Mouse (Mus musculus): ENCODE measurements at regions not wholly inside any gene's neighbourhood (a gene's known extent, or its start where the extent isn't known, plus 50 kb on each side); places are given as distances from the start of the nearest gene placed in this dataset.
"Not testable (repeated sequence)": the region's sequence is repeated elsewhere in the genome, so short reads cannot be mapped to it uniquely, and the experiment has no call there.

DNA sequence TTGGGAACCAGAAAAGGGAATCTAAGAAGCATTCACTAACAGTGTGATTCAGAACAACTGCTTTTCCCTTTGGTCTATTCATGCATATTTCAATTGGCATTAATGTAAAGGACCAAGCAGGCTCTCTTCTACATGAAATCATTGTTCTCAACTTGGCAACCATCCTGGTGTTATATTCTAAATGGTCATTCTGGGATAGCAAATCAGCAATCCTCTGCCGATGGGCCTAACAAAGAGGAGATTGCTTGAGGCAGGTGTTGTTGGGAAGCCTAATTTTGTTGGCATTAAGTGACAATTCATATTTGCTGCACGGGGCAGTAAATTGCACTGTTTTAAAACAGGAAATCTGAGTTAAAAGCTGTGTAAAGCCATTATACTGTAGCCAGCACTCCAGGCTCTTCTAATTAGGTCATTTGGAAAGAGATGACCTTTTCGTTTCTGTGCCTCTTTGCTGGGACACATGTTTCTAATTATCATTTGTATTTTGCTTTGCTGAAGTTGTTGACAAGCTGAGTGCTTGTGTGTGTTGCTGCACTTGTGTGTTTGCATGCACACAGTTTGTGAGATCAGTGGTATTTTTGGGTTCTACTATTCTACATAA is 275.4 kb downstream of the Cetn3 start:
- DNase-seq (ENCODE audit: low read depth, low spot score): peak; percentile 53

DNA sequence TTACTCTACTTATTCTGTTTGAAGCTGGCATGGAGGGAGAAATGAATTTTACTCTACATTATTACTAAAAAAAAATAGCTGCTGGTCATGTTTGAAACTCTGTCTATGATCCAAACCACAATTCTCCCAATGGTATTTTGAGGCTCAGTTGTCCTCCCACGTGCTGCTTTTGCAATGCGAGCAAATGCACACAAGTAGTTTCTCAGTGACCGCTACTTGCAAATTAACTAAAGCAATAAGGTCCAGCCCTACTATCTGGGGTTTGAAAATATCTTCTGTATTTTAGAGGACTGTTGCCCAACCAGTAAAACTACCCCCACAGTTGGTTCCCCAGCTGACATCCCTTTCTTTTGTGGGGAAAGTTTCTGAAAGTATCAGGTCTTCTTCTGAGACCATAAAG is 276.0 kb downstream of the Cetn3 start:
- peak; percentile 3 for DNase-seq (ENCODE audit: low read depth, low spot score)

DNA sequence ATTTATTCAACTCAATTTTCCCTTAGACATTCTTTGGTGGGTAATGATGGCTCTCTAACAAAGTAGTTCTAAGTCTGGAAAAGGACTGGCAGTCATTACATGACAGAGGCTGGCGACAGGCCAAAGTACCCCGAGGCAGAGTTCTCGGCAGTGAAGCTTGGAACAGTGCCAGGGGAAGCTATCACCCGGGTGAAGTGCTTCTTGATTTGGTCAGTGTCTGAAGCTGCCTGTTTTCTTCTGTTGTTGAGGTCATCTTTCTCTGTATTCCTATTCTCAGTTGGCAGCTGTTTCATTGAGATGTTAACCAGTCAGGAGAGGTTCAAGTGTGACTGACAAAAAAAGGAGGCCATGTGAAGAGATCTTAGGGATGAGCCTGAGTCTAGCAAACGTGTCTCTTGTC is 276.6 kb downstream of the Cetn3 start:
- peak; percentile 40 for DNase-seq (ENCODE audit: low read depth, low spot score)

DNA sequence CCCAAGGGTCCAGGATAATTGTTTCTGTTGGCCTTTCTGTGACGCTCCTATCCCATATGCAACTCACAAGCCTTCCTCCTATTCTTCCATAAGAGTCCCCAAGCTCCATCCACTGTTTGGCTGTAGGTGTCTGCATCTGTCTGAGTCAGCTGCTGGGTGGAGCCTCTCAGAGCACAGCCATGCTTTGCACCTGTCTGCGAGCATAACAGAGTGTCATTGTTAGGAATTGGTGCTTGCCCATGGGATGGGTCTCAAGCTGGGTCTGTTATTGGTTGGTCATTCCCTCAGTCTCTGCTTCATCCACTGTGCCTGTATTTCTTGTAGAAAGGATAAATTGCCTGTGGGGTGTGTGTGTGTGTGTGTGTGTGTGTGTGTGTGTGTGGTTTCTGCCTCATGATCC is 281.0 kb downstream of the Cetn3 start:
- DNase-seq (ENCODE audit: low read depth, low spot score): not testable (repeated sequence)

DNA sequence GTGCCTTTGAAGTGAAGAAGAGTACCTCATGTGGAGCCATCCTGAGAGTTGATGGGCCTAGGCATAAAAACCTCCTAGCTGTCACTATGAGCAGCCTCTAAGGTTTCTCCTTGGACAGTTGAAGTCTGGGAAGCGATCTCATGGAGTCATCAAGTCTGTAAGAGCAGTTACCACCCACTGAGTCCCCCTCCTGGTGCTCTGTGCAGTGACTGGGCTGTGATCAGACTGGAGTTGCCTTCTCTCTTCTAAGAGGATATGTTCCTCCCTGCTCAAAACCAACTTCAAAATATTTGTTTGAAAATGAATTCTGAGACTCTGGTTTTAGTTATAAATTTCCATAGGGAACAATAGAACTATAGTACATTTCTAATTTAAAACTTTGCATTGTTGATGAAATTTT is 283.3 kb downstream of the Cetn3 start:
- DNase-seq (ENCODE audit: low read depth, low spot score): no peak

DNA sequence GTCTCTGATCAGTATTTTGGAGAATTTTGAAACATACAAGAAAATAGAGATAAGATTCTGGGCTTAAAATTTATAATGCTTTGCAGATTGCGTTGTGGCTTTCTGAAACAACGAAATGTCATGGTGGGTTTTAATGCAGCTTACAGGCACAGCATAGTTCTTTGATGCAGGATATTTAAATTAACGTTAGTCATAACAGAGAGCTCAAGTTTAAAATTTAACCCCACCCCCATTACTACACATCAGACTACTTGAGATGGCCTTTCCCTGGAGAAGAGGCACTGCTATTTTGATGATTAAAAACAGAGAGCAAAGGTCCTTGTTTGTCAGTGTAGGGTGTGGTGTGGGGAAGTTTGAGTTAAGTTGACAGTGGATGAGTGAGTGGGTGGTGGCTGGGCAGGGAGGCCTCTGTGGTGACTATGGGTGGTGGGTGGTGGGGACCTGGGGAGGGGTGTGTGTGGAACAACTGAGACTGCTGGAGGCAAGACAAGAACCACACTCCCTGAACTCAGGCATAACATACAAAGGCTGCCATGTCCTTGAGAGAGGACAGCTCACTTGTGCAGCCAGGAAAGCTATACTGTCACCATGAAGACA is 283.9 kb downstream of the Cetn3 start:
- no peak for DNase-seq (ENCODE audit: low read depth, low spot score)

DNA sequence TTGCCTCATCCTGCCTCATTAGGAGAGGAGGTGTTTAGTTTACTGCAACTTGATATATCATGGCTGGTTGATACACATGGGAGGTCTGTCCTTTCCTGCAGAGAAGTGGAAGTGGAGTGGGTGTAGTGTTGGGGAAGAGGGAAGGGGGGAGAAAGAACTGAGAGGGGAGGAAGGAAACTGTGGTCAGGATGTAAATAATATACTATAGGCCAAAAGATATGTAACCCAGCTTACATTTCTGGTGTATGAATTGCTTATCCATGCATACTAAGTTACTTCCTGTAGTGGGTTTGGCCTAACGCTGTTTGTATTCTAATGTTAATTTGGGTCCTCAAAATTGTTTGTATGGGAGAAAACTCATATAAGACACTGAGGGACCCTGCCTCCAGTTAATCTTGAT is 289.6 kb downstream of the Cetn3 start:
- DNase-seq (ENCODE audit: low read depth, low spot score): no peak

DNA sequence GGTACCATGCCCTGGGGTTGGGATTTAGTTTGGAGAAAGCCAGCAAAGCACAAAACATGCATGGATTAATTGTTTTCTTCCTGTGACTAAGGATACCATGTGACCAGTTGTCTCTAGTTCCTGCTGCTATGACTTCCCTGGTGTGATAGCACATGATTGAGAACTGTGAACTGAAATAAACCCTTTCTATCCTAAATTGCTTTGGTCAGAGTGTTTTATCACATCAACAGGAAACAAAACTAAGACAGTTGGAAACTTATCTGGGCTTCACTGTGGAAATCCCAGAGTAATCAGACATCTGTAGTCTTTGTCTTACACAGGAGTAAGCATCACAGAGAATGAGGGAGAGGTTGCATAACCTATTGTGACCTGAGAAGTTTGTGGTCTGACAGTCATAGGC is 290.5 kb downstream of the Cetn3 start:
- DNase-seq (ENCODE audit: low read depth, low spot score): no peak

DNA sequence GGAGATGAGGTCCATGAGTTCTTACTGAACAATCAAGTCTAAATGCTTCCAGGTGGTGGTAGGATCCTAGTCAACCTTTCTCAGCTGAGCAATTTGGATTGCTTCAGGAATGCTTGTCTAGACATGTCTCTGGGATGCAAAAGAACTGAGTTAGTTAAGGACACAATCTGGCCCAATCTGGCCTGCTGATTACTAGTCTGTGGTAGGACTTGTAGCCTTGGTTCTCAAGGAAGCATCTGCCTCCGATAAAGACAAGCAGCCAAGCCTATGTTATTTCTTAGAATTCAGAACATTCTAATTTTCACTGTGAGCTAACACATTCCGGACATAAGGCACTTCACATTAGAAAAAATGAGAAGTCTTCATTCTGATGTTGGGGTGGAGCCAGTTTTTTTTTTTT is 298.5 kb downstream of the Cetn3 start:
- DNase-seq (ENCODE audit: low read depth, low spot score): no peak

DNA sequence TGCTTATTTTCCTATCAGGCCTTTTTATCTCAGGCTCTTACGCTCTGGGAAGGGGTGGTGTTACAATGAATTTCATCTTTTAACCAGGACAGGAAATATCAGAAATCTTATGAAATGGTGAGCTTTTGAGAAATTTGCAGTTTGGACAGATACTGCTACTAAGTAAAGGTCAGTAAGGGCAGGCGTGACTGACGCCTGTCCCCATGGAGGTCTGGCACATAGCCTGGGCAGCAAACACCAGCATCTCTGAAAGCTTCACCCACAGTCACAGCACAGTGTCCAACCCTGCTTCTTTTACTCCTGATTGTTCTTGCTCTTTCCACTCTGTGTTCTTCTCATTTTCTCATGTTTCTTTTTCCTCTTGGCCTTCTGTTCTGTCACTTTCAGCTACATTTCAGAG is 304.8 kb downstream of the Cetn3 start:
- DNase-seq (ENCODE audit: low read depth, low spot score): no peak

DNA sequence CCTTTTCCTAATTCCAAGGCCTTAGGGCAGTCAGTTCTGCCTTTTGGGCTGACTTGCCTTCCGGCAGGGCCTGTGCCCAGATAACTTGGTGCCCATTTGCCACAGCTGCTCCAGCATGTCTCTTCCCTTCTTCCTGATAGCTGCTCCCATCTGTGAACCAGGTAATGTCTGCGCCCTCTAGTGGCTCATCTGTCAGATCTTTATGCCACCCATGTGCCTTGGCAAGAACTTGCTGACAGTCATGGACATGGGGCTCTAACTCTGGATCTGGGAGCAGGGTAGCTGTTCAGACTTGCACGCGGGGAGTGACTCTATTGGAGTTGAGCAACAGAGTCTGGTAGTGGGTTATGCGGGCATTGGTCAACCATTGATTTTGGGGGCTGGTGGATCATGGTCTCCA is 309.3 kb downstream of the Cetn3 start:
- no peak for DNase-seq (ENCODE audit: low read depth, low spot score)

DNA sequence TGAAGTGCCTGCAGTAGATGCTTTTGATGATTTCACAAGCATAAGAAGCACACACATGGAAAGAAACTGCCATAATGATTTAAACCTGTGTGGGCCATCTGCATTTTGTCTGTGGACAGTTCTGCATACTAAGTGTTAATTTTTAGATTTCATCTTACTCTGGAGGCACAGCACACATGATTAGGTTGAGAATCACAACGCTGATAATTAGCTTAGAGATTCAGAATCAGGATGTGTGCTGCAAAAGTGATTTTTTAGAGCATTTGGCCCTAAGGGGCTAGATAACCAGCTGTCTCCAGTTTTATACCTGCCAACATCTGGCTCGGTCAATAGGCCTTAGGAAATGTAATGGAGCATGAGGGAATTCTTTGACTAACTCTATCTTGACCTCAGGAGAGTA is 323.2 kb downstream of the Cetn3 start:
- no peak for DNase-seq (ENCODE audit: low read depth, low spot score)

DNA sequence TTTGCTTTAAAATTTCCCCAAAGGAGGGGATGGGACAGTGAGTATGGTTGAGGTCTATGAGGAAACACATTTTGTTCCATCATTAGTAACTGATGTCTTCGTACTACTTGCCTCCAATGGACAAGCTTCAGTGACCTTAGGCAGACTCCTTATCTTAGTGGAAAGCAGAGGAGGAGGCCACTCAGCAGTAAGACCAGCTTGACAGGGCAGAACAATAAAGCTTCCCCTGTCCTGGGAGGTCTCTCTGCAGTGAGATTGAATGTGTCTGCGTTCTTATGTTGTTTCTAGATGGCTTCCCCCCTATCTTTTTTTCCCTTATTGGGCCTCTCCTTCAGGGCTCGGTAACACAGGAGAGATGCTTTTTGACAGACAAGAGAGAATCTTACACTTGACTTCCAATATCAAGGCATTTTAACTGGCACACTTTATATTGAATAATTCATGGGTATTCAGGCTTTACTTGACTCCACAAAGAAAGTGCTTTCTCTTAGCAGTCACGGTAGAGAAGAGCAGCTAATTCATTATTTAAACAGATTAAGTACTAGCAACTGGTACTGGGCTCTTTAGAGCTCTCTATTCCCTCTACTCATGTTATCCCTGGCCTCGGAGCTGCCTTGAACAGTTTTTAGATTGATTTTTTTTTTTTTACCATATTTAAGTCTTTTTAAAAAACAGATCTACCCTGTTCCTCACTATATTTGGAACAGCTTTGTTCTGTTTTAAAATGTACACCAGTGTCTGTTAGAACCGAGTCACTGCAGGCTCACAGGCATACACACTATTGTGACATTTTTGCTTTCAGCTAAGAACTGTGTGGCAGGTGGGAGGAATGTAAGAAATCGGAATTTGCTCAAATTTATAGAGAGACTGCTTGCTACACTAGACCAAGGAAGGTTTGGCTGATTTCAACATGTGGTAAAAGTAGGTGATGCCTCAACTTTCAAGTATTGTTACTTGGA is 347.2 kb downstream of the Cetn3 start:
- DNase-seq (ENCODE audit: low read depth, low spot score): no peak
